Mouse (Mus musculus) heart, postnatal 14 days (tissue): ENCODE data around the gene Tnr. TPM values are rescaled to one million over a fixed set of nuclear protein-coding genes. Genes with fewer than 3 reads are reported as not detected.

Experiments
- DNase-seq, 2 experiments: peaks; one replicate each; pipeline ENCODE4 v3.0.0; 2021 to 2022
- intact Hi-C: fragments of 180-260 bp; cut with DNase I; formaldehyde crosslinking; loops from one replicate; pipeline ENCODE4 v1.15.1; 2025
- total RNA-seq, 2 experiments: library from RNA; stranded (reverse); gene quantifications; 2 replicates each; pipeline ENCODE4 v1.2.3; 2021

Tnr gene
- total RNA-seq, 2 experiments from 2014 or later: 0.53 to 0.56 TPM

GRCm38 (mm10) chr1:159551591-159552442, 28.2 kb downstream of the Tnr start:
- intact Hi-C loops: no loop called here
- no peak for DNase-seq

- no peak for DNase-seq
- intact Hi-C loops: no loop called here
Observed at GRCm38 (mm10) chr1:159561616-159562015, 38.0 kb downstream of the Tnr start.

GRCm38 (mm10) chr1:159565129-159565528, 41.6 kb downstream of the Tnr start:
- DNase-seq: no peak
- intact Hi-C loops: no loop called here

GRCm38 (mm10) chr1:159566046-159566445, 42.5 kb downstream of the Tnr start:
- intact Hi-C loops: no loop called here
- no peak for DNase-seq

GRCm38 (mm10) chr1:159567171-159567570, 43.6 kb downstream of the Tnr start:
- intact Hi-C loops: no loop called here
- DNase-seq: no peak

GRCm38 (mm10) chr1:159570270-159570669, 46.7 kb downstream of the Tnr start:
- intact Hi-C loops: no loop called here
- DNase-seq: no peak

GRCm38 (mm10) chr1:159570831-159571230, 47.3 kb downstream of the Tnr start:
- DNase-seq: no peak
- intact Hi-C loops: no loop called here

GRCm38 (mm10) chr1:159571951-159572350, 48.4 kb downstream of the Tnr start:
- DNase-seq: no peak
- intact Hi-C loops: no loop called here

- DNase-seq: no peak
- intact Hi-C loops: no loop called here
Observed at GRCm38 (mm10) chr1:159573116-159573515, 49.5 kb downstream of the Tnr start.

GRCm38 (mm10) chr1:159574661-159575060, 51.1 kb downstream of the Tnr start:
- intact Hi-C loops: no loop called here
- no peak for DNase-seq

- intact Hi-C loops: no loop called here
- DNase-seq: no peak
Observed at GRCm38 (mm10) chr1:159576246-159576645, 52.7 kb downstream of the Tnr start.

GRCm38 (mm10) chr1:159578391-159578790, 54.8 kb downstream of the Tnr start:
- no peak for DNase-seq
- intact Hi-C loops: no loop called here

GRCm38 (mm10) chr1:159580335-159580921, 56.9 kb downstream of the Tnr start:
- intact Hi-C loops: no loop called here
- DNase-seq: no peak

GRCm38 (mm10) chr1:159583877-159584276, 60.3 kb downstream of the Tnr start:
- intact Hi-C loops: no loop called here
- no peak for DNase-seq

GRCm38 (mm10) chr1:159588741-159589140, 65.2 kb downstream of the Tnr start:
- intact Hi-C loops: no loop called here
- DNase-seq: no peak

GRCm38 (mm10) chr1:159594099-159595058, 70.8 kb downstream of the Tnr start:
- no peak for DNase-seq
- intact Hi-C loops: no loop called here

- intact Hi-C loops: no loop called here
- DNase-seq: no peak
Observed at GRCm38 (mm10) chr1:159595729-159596128, 72.2 kb downstream of the Tnr start.

- DNase-seq: no peak
Observed at GRCm38 (mm10) chr1:159596640-159597039, 73.1 kb downstream of the Tnr start.

GRCm38 (mm10) chr1:159613561-159613960, 90.0 kb downstream of the Tnr start:
- intact Hi-C loops: no loop called here
- DNase-seq: no peak

More at GRCm38 (mm10) chr1:159596640-159597039, 73.1 kb downstream of the Tnr start:
- intact Hi-C loops: no loop called here

GRCm38 (mm10) chr1:159614062-159614601, 90.6 kb downstream of the Tnr start:
- intact Hi-C loops: no loop called here
- DNase-seq: no peak
